Mouse (Mus musculus) heart, embryonic 13.5 days (tissue): ENCODE results near the gene Pde11a. TPM values are rescaled to one million over a fixed set of nuclear protein-coding genes. Genes with fewer than 3 reads are reported as not detected.

Experiments used
- microRNA-seq: library from miRNA; unstranded; fragments of <30 nt; microRNA quantifications from one replicate; pipeline ENCODE4, GENCODE M21; 2016
- polyA plus RNA-seq: library from polyadenylated mRNA; unstranded; fragments of >200 nt; fragmentation: Nextera tagmentation; extraction: Ambion mirVana; gene quantifications from 2 replicates; pipeline ENCODE4 v1.2.1, GENCODE M21; 2015

Pde11a gene
- polyA plus RNA-seq, 1 experiment from 2014 or later = 0.05 TPM

Small RNA genes lying within 50 kb of the gene (microRNA-seq; reads per million reads assigned to microRNA genes)
- gene Gm44337 = not detected

Other genes with a start within 250 kb of the Pde11a start
- 0.32 TPM in 1 of 2 replicates, not detected in the other for gene Cyct, start 21.7 kb upstream of the Pde11a start, polyA plus RNA-seq
- gene Rbm45, start 31.2 kb upstream of the Pde11a start, polyA plus RNA-seq = 11.7 and 12.8 TPM in 2 replicates
- gene Osbpl6, start 67.7 kb upstream of the Pde11a start, polyA plus RNA-seq = 4.4 and 4.9 TPM in 2 replicates